Comparison of ENCODE assay signal across 8 mouse cellular contexts in the genomic region with DNA sequence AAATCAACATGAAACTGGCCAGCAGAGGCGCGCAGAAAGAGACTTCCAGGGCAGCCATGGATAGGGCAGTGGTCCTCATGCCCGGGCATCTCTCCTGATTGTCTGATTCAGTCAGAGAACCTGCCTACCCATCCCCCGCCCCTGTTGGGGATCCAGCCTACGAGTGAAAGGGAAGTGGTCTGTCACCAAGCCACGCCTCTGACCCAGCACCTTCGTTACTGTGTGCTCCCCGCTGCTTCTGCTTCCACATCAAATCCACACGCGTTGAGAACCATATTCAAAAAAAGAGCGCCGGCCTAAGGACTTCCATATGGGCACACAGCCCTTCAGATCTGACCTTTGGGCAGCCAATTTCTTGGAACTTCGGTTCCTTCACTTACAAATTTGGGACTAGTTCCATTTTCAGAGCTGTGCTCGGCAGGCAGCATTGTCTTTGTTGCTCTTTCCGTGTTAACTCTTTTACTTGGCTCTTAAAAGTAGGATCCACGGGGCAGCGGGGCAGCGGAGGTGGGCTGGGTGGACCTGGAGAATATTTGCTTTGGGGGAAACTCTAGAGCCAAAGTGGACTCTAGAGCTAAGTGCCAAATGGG.
A peak's percentile ranks its signal among the peaks of the same experiment; 100 is the strongest.
DNase-seq lines count a peak whose midpoint lies in the region; ATAC-seq and TF ChIP-seq lines count a peak whose summit lies in the region.

No protein-coding gene starts in this region.

- H3K9ac ChIP-seq in ES-E14 (ENCODE audit: insufficient read depth, low read depth, low read length, poor library complexity, severe bottlenecking): peak overlapping the region; percentile 63
- 0 out of 2 replicates have a peak overlapping the region, but pooled peaks have one; percentile 7 for H3K9ac ChIP-seq in forebrain, embryonic 12.5 days
- H3K9ac ChIP-seq in intestine, postnatal 0 days (ENCODE audit: low read depth, low read length): no peak overlapping the region
- H3K9ac ChIP-seq in stomach, embryonic 16.5 days (ENCODE audit: low read length): no peak overlapping the region

- H3K4me1 ChIP-seq in ES-E14 (ENCODE audit: control insufficient read depth in 2 of 2, insufficient read depth in 2 of 2, low read length in 2 of 2, poor library complexity in 1 of 2): peaks cover 8 to 50% of the 10 kb centered on the region in 2 experiments
- H3K4me1 ChIP-seq in forebrain, embryonic 12.5 days: peaks cover 30% of the 10 kb centered on the region
- peaks cover 4% of the 10 kb centered on the region; the same call in 1 of the 2 replicates for H3K4me1 ChIP-seq in intestine, postnatal 0 days (replicated peaks; ENCODE audit: control insufficient read depth, insufficient read depth, low read length)
- H3K4me1 ChIP-seq in stomach, embryonic 16.5 days (ENCODE audit: control insufficient read depth, insufficient read depth, low read length): peaks cover 9% of the 10 kb centered on the region

- H3K4me3 ChIP-seq in ES-E14 (ENCODE audit: insufficient read depth in 1 of 2, low read depth in 1 of 2, low read length in 2 of 2, poor library complexity in 1 of 2, severe bottlenecking in 1 of 2): peak overlapping the region; percentile 9 to 38
- H3K4me3 ChIP-seq in forebrain, embryonic 12.5 days (replicated peaks): peak overlapping the region; percentile 14; the same call in 1 of the 2 replicates
- no peak overlapping the region for H3K4me3 ChIP-seq in intestine, postnatal 0 days (ENCODE audit: low read depth, low read length)
- 0 out of 2 replicates have a peak overlapping the region, but pooled peaks have one; percentile 1 for H3K4me3 ChIP-seq in stomach, embryonic 16.5 days (replicated peaks; ENCODE audit: low read length)

- 15% methylated on average over 18 of the region's 18 CpGs for WGBS in forebrain, embryonic 12.5 days
- 35% methylated on average over 18 of the region's 18 CpGs for WGBS in intestine, postnatal 0 days
- 24% methylated on average over 18 of the region's 18 CpGs for WGBS in stomach, embryonic 16.5 days

- peak; percentile 27 for DNase-seq in adrenal gland, adult 2 months
- no peak for DNase-seq in adrenal gland, adult 18-20 months (ENCODE audit: low spot score in 2 of 2)
- DNase-seq in ES-E14 (ENCODE audit: low read depth, low spot score): peak; percentile 59
- DNase-seq in right cerebral cortex, postnatal 4 days: no peak

- H3K9me3 ChIP-seq in ES-E14 (ENCODE audit: control insufficient read depth, insufficient read depth, low read depth, low read length): no peaks in the 10 kb centered on the region
- no peaks in the 10 kb centered on the region for H3K9me3 ChIP-seq in forebrain, embryonic 12.5 days
- no peaks in the 10 kb centered on the region for H3K9me3 ChIP-seq in intestine, postnatal 0 days (ENCODE audit: control insufficient read depth)
- H3K9me3 ChIP-seq in stomach, embryonic 16.5 days (replicated peaks; ENCODE audit: control insufficient read depth, low read length): no peaks in the 10 kb centered on the region

- peaks cover 11% of the 10 kb centered on the region; the same call in 1 of the 2 replicates for H3K27me3 ChIP-seq in forebrain, embryonic 12.5 days
- H3K27me3 ChIP-seq in intestine, postnatal 0 days (replicated peaks; ENCODE audit: control insufficient read depth, insufficient read depth, low read length): no peaks in the 10 kb centered on the region
- H3K27me3 ChIP-seq in stomach, embryonic 16.5 days (ENCODE audit: control insufficient read depth, insufficient read depth, low read length): no peaks in the 10 kb centered on the region

- peak; percentile 20; the same call in 1 of the 2 replicates for ATAC-seq in forebrain, embryonic 12.5 days (ENCODE audit: low FRiP score)
- no peak for ATAC-seq in intestine, postnatal 0 days
- peak; percentile 74 for ATAC-seq in megakaryocyte-erythroid progenitor cell, adult 5-6 weeks (replicated peaks; ENCODE audit: low FRiP score, low TSS enrichment, poor library complexity, severe bottlenecking)
- no peak for ATAC-seq in stomach, embryonic 16.5 days (ENCODE audit: insufficient read depth, low FRiP score)

- H3K27ac ChIP-seq in ES-E14 (ENCODE audit: insufficient read depth, low read depth, low read length, poor library complexity, severe bottlenecking): peak overlapping the region; percentile 74
- H3K27ac ChIP-seq in forebrain, embryonic 12.5 days: no peak overlapping the region
- H3K27ac ChIP-seq in intestine, postnatal 0 days (ENCODE audit: low read depth, low read length): no peak overlapping the region
- H3K27ac ChIP-seq in stomach, embryonic 16.5 days (ENCODE audit: low read length): no peak overlapping the region

- H3K36me3 ChIP-seq in ES-E14 (ENCODE audit: control insufficient read depth, insufficient read depth, low read length, poor library complexity, severe bottlenecking): no peaks in the 10 kb centered on the region
- H3K36me3 ChIP-seq in forebrain, embryonic 12.5 days (replicated peaks): no peaks in the 10 kb centered on the region
- no peaks in the 10 kb centered on the region for H3K36me3 ChIP-seq in intestine, postnatal 0 days (ENCODE audit: control insufficient read depth, insufficient read depth)
- no peaks in the 10 kb centered on the region for H3K36me3 ChIP-seq in stomach, embryonic 16.5 days (ENCODE audit: control insufficient read depth, insufficient read depth, low read length)

- in situ Hi-C loops in ES-E14 (cut with MboI; ENCODE audit: low sequenced_read_pairs in 2 of 2, unreplicated experiment in 2 of 2): loop anchor here in 1 of 2 experiments (25.0 kb wide), 1 partner anchor 700 kb away; a partner anchor contains a TSS

- peak overlapping the region; percentile 41; the same call in 1 of the 2 replicates for H3K4me2 ChIP-seq in forebrain, embryonic 12.5 days
- H3K4me2 ChIP-seq in intestine, postnatal 0 days (replicated peaks; ENCODE audit: low read depth): peak overlapping the region; percentile 24
- 0 out of 2 replicates have a peak overlapping the region, but pooled peaks have one; percentile 33 for H3K4me2 ChIP-seq in stomach, embryonic 16.5 days (ENCODE audit: low read depth, low read length)

- no peak for TF ChIP-seq CTCF in intestine, postnatal 0 days (IDR thresholded peaks at IDR 0.05; ENCODE audit: low read depth)

TF ChIP-seq in ES-E14, 5 proteins besides CTCF, POLR2A, EP300 and RAD21:
- TF ChIP-seq CHD2 (IDR thresholded peaks at IDR 0.05; ENCODE audit: low read depth, low read length) (peak; percentile 25; the same call in 1 of the 2 replicates), MAFK (IDR thresholded peaks at IDR 0.05; ENCODE audit: insufficient read depth, low read depth, low read length) (no peak)

Comparison
In these comparisons a context has a peak if more than half of its experiments do, and no peak if none do; other contexts are left out.
1. DNase-seq: peak in adrenal gland, adult 2 months (single experiment) and ES-E14 (single experiment); none in adrenal gland, adult 18-20 months (0 of 2) and right cerebral cortex, postnatal 4 days (single experiment).
2. H3K9ac ChIP-seq: peak in ES-E14 (single experiment) and forebrain, embryonic 12.5 days (single experiment); none in intestine, postnatal 0 days (single experiment) and stomach, embryonic 16.5 days (single experiment).
3. ATAC-seq: peak in forebrain, embryonic 12.5 days (single experiment) and megakaryocyte-erythroid progenitor cell, adult 5-6 weeks (single experiment); none in intestine, postnatal 0 days (single experiment) and stomach, embryonic 16.5 days (single experiment).
4. Peak in every context shown above with its lines, with median percentiles within 50 percentile points of each other: H3K4me2 ChIP-seq.